20 mouse cellular contexts compared by ENCODE assay signal in the genomic region with DNA sequence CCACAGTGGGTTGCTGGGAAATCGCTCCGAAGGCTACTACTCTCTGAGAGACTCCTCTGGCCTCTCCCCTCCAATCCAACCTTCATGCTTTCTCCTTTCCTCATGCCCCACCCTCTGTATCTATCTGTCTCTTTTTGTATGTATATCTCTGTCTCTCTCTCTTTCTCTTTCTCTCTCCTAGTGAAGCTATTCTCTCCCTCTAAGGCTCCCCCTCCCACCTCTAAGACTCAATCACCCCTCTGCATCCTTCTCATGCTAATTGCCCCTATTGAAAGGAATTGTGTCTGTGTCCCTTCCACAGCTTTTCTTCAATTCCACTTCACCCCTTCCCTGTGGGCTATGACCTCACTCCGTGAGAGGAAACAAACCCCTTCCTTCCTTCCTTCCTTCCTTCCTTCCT. TPM values are rescaled to one million over a fixed set of nuclear protein-coding genes. Genes with fewer than 3 reads are reported as not detected.
DNase-seq lines count a peak whose midpoint lies in the region; TF ChIP-seq lines count a peak whose summit lies in the region.
"Had no signal": no experiment of that assay in that cellular context is flagged by ENCODE, and none has a peak within 500 bp of the region (broad histone marks: within the 10 kb centered on the region; RNA-seq: fewer than 3 reads in every experiment).

No protein-coding gene starts in this region.

- intact Hi-C loops in heart, postnatal 14 days (cut with DNase I), result no loop called here

- H3K4me3 ChIP-seq in E14TG2a.4 (replicated peaks; ENCODE audit: low read length), result peak overlapping the region; percentile 32; the same call in 1 of the 2 replicates
- H3K4me3 ChIP-seq: embryonic facial prominence, embryonic 10.5 days; embryonic facial prominence, embryonic 12.5 days; forebrain, embryonic 13.5 days; forebrain, embryonic 15.5 days had no signal

- H3K27me3 ChIP-seq in E14TG2a.4 (ENCODE audit: insufficient read depth, low read length), result no peaks in the 10 kb centered on the region
- H3K27me3 ChIP-seq: embryonic facial prominence, embryonic 12.5 days; forebrain, embryonic 13.5 days; forebrain, embryonic 15.5 days had no signal

- H3K9me3 ChIP-seq in E14TG2a.4 (ENCODE audit: low read length), result no peaks in the 10 kb centered on the region
- H3K9me3 ChIP-seq: embryonic facial prominence, embryonic 10.5 days; embryonic facial prominence, embryonic 12.5 days; forebrain, embryonic 13.5 days; forebrain, embryonic 15.5 days had no signal

- peaks cover 40% of the 10 kb centered on the region for H3K4me1 ChIP-seq in E14TG2a.4 (replicated peaks; ENCODE audit: low read depth, low read length)

- no peak for TF ChIP-seq CTCF in E14TG2a.4 (conservative IDR thresholded peaks at IDR 0.05; ENCODE audit: low read length)

- H3K36me3 ChIP-seq in E14TG2a.4 (ENCODE audit: insufficient read depth, low read length), result peaks cover 1% of the 10 kb centered on the region
- H3K36me3 ChIP-seq: embryonic facial prominence, embryonic 10.5 days; embryonic facial prominence, embryonic 12.5 days; forebrain, embryonic 15.5 days had no signal

- DNase-seq in ES-CJ7 (ENCODE audit: low read depth, low spot score) (peak; percentile 69), ZHBTc4 (ENCODE audit: low read depth, low spot score) (peak; percentile 65)
- no peak for DNase-seq in right cerebral cortex, postnatal 36 days (ENCODE audit: low spot score in 2 of 2)
- no peak for DNase-seq in heart, postnatal 14 days
- DNase-seq: adrenal gland, adult 8-10 months; adrenal gland, postnatal 14 days; adrenal gland, postnatal 36 days; B cell, adult 2 months; cerebellum, adult 11-12 months; cerebellum, adult 9-10 months; cerebellum, postnatal 10 days; forebrain, postnatal 0 days had no signal

RNA-seq across cellular contexts. Expression of gene Rhbdd2, which starts 3.0 kb away (rescaled TPM):
- total RNA-seq in heart, postnatal 14 days (2021), result 10 to 100 TPM; 13.8 to 16.9 TPM

RNA-seq across cellular contexts. Expression of gene Por, which starts 40.4 kb away (rescaled TPM):
- total RNA-seq in heart, postnatal 14 days (2021), result 10 to 100 TPM; 56.2 to 57.7 TPM

RNA-seq across cellular contexts. Expression of gene Ccl24, which starts 56.6 kb away (rescaled TPM):
- total RNA-seq in heart, postnatal 14 days (2021), result 1 to 10 TPM; 1.6 to 2.2 TPM
- total RNA-seq: CH12.LX, ES-E14, MEL had no signal

Comparison
In these comparisons a context has a peak if more than half of its experiments do, and no peak if none do; other contexts are left out.
1. DNase-seq: peak in ES-CJ7 (single experiment) and ZHBTc4 (single experiment); none in right cerebral cortex, postnatal 36 days (0 of 2) and heart, postnatal 14 days (0 of 2).